8 mouse cellular contexts compared by ENCODE assay signal in genomic region chr14:75845698-75846115, GRCm38 (mm10). TPM values are rescaled to one million over a fixed set of nuclear protein-coding genes. Genes with fewer than 3 reads are reported as not detected.
DNase-seq lines count a peak whose midpoint lies in the region; ATAC-seq and TF ChIP-seq lines count a peak whose summit lies in the region.

No protein-coding gene starts in this region.

- no peaks in the 10 kb centered on the region for H3K9me3 ChIP-seq in heart, embryonic 10.5 days
- H3K9me3 ChIP-seq in kidney, embryonic 15.5 days (replicated peaks): no peaks in the 10 kb centered on the region

- H3K27me3 ChIP-seq in heart, embryonic 10.5 days (ENCODE audit: insufficient read depth, poor library complexity, severe bottlenecking): no peaks in the 10 kb centered on the region
- no peaks in the 10 kb centered on the region for H3K27me3 ChIP-seq in kidney, embryonic 15.5 days

- peak overlapping the region; percentile 89 for H3K27ac ChIP-seq in bone marrow macrophage, adult 2 months (ENCODE audit: insufficient read depth, low read depth, low read length)
- peak overlapping the region; percentile 74 for H3K27ac ChIP-seq in embryonic fibroblast, embryonic 13.5 days (ENCODE audit: insufficient read depth, low read length)
- peak overlapping the region; percentile 98 for H3K27ac ChIP-seq in heart, embryonic 10.5 days
- H3K27ac ChIP-seq in kidney, embryonic 15.5 days: peak overlapping the region; percentile 99

- ATAC-seq in kidney, embryonic 15.5 days (replicated peaks; ENCODE audit: low FRiP score): peak; percentile 66

- TF ChIP-seq POLR2A in bone marrow macrophage, adult 2 months (IDR thresholded peaks at IDR 0.05; ENCODE audit: borderline replicate concordance, low read depth, low read length): no peak
- peak; percentile 24; the same call in 1 of the 2 replicates for TF ChIP-seq POLR2A in embryonic fibroblast, embryonic 13.5 days (IDR thresholded peaks at IDR 0.05; ENCODE audit: low read depth, low read length)

- no peak for TF ChIP-seq CTCF in bone marrow macrophage, adult 2 months (IDR thresholded peaks at IDR 0.05; ENCODE audit: low read depth, low read length)
- TF ChIP-seq CTCF in embryonic fibroblast, embryonic 13.5 days (IDR thresholded peaks at IDR 0.05; ENCODE audit: borderline replicate concordance, insufficient read depth, low read length): no peak

- H3K9ac ChIP-seq in kidney, embryonic 15.5 days: peak overlapping the region; percentile 93

- H3K36me3 ChIP-seq in heart, embryonic 10.5 days: peaks cover 44% of the 10 kb centered on the region
- H3K36me3 ChIP-seq in kidney, embryonic 15.5 days: peaks cover 43% of the 10 kb centered on the region

- H3K4me1 ChIP-seq in bone marrow macrophage, adult 2 months (ENCODE audit: control insufficient read depth, insufficient read depth, low read length): peaks cover 27% of the 10 kb centered on the region
- peaks cover 15% of the 10 kb centered on the region for H3K4me1 ChIP-seq in embryonic fibroblast, embryonic 13.5 days (ENCODE audit: control insufficient read depth, insufficient read depth, low read length)
- H3K4me1 ChIP-seq in heart, embryonic 10.5 days: peaks cover 22% of the 10 kb centered on the region; the same call in 1 of the 2 replicates
- peaks cover 25% of the 10 kb centered on the region for H3K4me1 ChIP-seq in kidney, embryonic 15.5 days

- under 1% methylated on average over 38 of the region's 40 CpGs for WGBS in heart, embryonic 10.5 days
- WGBS in kidney, embryonic 15.5 days: under 1% methylated on average over 40 of the region's 40 CpGs

- H3K4me3 ChIP-seq in bone marrow macrophage, adult 2 months (ENCODE audit: insufficient read depth, low read length): peak overlapping the region; percentile 67
- H3K4me3 ChIP-seq in embryonic fibroblast, embryonic 13.5 days (ENCODE audit: insufficient read depth, low read length): peak overlapping the region; percentile 85
- peak overlapping the region; percentile 95 for H3K4me3 ChIP-seq in heart, embryonic 10.5 days
- H3K4me3 ChIP-seq in kidney, embryonic 15.5 days (replicated peaks): peak overlapping the region; percentile 88

- peak; percentile 94 for DNase-seq in B cell, adult 2 months
- peak; percentile 89 for DNase-seq in heart, embryonic 10.5 days (ENCODE audit: low spot score)
- DNase-seq in liver: peak; percentile 90
- DNase-seq in monocyte, adult 2 months (ENCODE audit: low read depth in 1 of 2, low spot score in 2 of 2): peak; percentile 71 to 91
- DNase-seq in spleen, postnatal 36 days (ENCODE audit: low spot score in 2 of 2): peak; percentile 88 to 89

- peak overlapping the region; percentile 60 for H3K4me2 ChIP-seq in kidney, embryonic 15.5 days

RNA-seq across cellular contexts. Expression of gene Tpt1, which starts 0.8 kb away (rescaled TPM):
- 3,849 and 4,223 TPM in 2 replicates for polyA plus RNA-seq in bone marrow macrophage, adult 2 months (2012; ENCODE audit: insufficient read depth, insufficient read length, missing spikeins)
- 3,843 and 4,417 TPM in 2 replicates for polyA plus RNA-seq in embryonic fibroblast, embryonic 13.5 days (2011; ENCODE audit: insufficient read length, low read depth, missing spikeins)
- 737 and 812 TPM in 2 replicates for polyA plus RNA-seq in heart, embryonic 10.5 days (2016; fragmentation: Nextera tagmentation; extraction: Ambion mirVana)
- 1,011 and 1,156 TPM in 2 replicates for polyA plus RNA-seq in kidney, embryonic 15.5 days (2015; fragmentation: Nextera tagmentation; extraction: Ambion mirVana)

RNA-seq across cellular contexts. Expression of gene Slc25a30, which starts 58.9 kb away (rescaled TPM):
- polyA plus RNA-seq in bone marrow macrophage, adult 2 months (2012; ENCODE audit: insufficient read depth, insufficient read length, missing spikeins): 26.8 and 33.3 TPM in 2 replicates
- 22.3 and 23.8 TPM in 2 replicates for polyA plus RNA-seq in embryonic fibroblast, embryonic 13.5 days (2011; ENCODE audit: insufficient read length, low read depth, missing spikeins)
- 5.2 and 5.8 TPM in 2 replicates for polyA plus RNA-seq in heart, embryonic 10.5 days (2016; fragmentation: Nextera tagmentation; extraction: Ambion mirVana)
- 9.7 and 10.4 TPM in 2 replicates for polyA plus RNA-seq in kidney, embryonic 15.5 days (2015; fragmentation: Nextera tagmentation; extraction: Ambion mirVana)

Comparison
In these comparisons a context has a peak if more than half of its experiments do, and no peak if none do; other contexts are left out.
1. Peak in every context shown above with its lines: DNase-seq, ATAC-seq, H3K4me3 ChIP-seq and H3K27ac ChIP-seq.